Mouse (Mus musculus) lung, postnatal 0 days (tissue): ENCODE measurements around the gene Aspa. TPM values are rescaled to one million over a fixed set of nuclear protein-coding genes. Genes with fewer than 3 reads are reported as not detected.
A peak's percentile ranks its signal among the peaks of the same experiment; 100 is the strongest.
"Not testable (repeated sequence)": the region's sequence is repeated elsewhere in the genome, so short reads cannot be mapped to it uniquely, and the experiment has no call there.

Source experiments
- ATAC-seq: fragments of 200-750 bp; cut with Nextera tagmentation; 2 replicates; pipeline ENCODE4 v1.8.0; 2017; ENCODE audit warnings: moderate library complexity
- DNase-seq: peaks from one replicate; pipeline ENCODE4 v3.0.0-alpha.2; 2016; ENCODE audit warnings: low spot score
- H3K27ac ChIP-seq: fragments of 300-500 bp; sonication (generic); 2 replicates; pipeline ENCODE4 v1.5.1; 2014; ENCODE audit warnings: antibody characterized with exemption, mild to moderate bottlenecking, low read length, mixed read lengths
- H3K27me3 ChIP-seq: fragments of 300-500 bp; sonication (generic); replicated peaks from 2 replicates; pipeline ENCODE4 v1.6.1; 2014; ENCODE audit warnings: low read length, mixed read lengths; ENCODE audit not compliant: insufficient read depth
- H3K36me3 ChIP-seq: fragments of 300-500 bp; sonication (generic); 2 replicates; pipeline ENCODE4 v1.6.1; 2014; ENCODE audit warnings: low read length, mixed read lengths; ENCODE audit not compliant: insufficient read depth
- H3K4me1 ChIP-seq: fragments of 300-500 bp; sonication (generic); 2 replicates; pipeline ENCODE4 v1.6.1; 2014; ENCODE audit warnings: antibody characterized with exemption, low read depth, low read length, mixed read lengths; ENCODE audit not compliant: insufficient read depth
- H3K4me2 ChIP-seq: fragments of 300-500 bp; sonication (generic); replicated peaks from 2 replicates; pipeline ENCODE4 v1.6.1; 2014; ENCODE audit warnings: low read depth, mild to moderate bottlenecking, low read length, moderate library complexity, mixed read lengths
- H3K4me3 ChIP-seq: fragments of 300-500 bp; sonication (generic); 2 replicates; pipeline ENCODE4 v1.5.1; 2014; ENCODE audit warnings: low read depth, low read length
- H3K9ac ChIP-seq: fragments of 300-500 bp; sonication (generic); replicated peaks from 2 replicates; pipeline ENCODE4 v1.6.1; 2014; ENCODE audit warnings: low read depth, mild to moderate bottlenecking
- H3K9me3 ChIP-seq: fragments of 300-500 bp; sonication (generic); 2 replicates; pipeline ENCODE4 v1.6.1; 2016; ENCODE audit warnings: low read length, mixed read lengths
- CTCF ChIP-seq: IDR thresholded peaks from 2 replicates; pipeline ENCODE4 v1.5.1; 2016; ENCODE audit warnings: antibody characterized with exemption, mild to moderate bottlenecking
- EP300 ChIP-seq: IDR thresholded peaks from 2 replicates; pipeline ENCODE4 v1.6.1; 2016; ENCODE audit warnings: antibody characterized with exemption, mild to moderate bottlenecking, control low read depth
- WGBS: fragments of 180-500 bp; shearing (Covaris S2); extraction: QIAGEN DNeasy Blood & Tissue Kit; methylation state at CpG from one replicate; pipeline ENCODE4 v1.1.7; 2014; 5-methylcytosine and 5-hydroxymethylcytosine counted together
- polyA plus RNA-seq: library from polyadenylated mRNA; unstranded; fragments of >200 nt; fragmentation: Nextera tagmentation; extraction: Ambion mirVana; gene quantifications from 2 replicates; pipeline ENCODE4 v1.2.1, GENCODE M21; 2015

Gene Aspa
- polyA plus RNA-seq, 1 experiment from 2014 or later = 5.3 TPM

GRCm38 (mm10) chr11:73326485-73326886 lies 2.9 kb downstream of the Aspa start:
- H3K4me1 ChIP-seq = no peaks in the 10 kb centered on the region
- TF ChIP-seq CTCF (no peak), EP300 (no peak)

GRCm38 (mm10) chr11:73323906-73324830 lies 5.2 kb downstream of the Aspa start:
- Histone ChIP-seq H3K4me2 (no peak overlapping the region; the same call in 1 of the 2 replicates), H3K27ac (peak overlapping the region; percentile 28; the same call in 1 of the 2 replicates), H3K9me3 (no peaks in the 10 kb centered on the region), H3K36me3 (no peaks in the 10 kb centered on the region), H3K4me3 (no peak overlapping the region), H3K9ac (no peak overlapping the region), H3K4me1 (no peaks in the 10 kb centered on the region), H3K27me3 (no peaks in the 10 kb centered on the region)
- TF ChIP-seq EP300 (no peak), CTCF (no peak)
- 56% methylated on average over 9 of the region's 9 CpGs for WGBS
- peak; percentile 78 for DNase-seq
- peak; percentile 75 for ATAC-seq

More at GRCm38 (mm10) chr11:73326485-73326886, 2.9 kb downstream of the Aspa start:
- H3K9ac ChIP-seq = no peak overlapping the region
- H3K27me3 ChIP-seq = no peaks in the 10 kb centered on the region
- no peaks in the 10 kb centered on the region for H3K36me3 ChIP-seq
- peak; percentile 70 for ATAC-seq
- peak overlapping the region; percentile 28; the same call in 1 of the 2 replicates for H3K27ac ChIP-seq
- no peak overlapping the region for H3K4me3 ChIP-seq
- WGBS = 28% methylated on average over 12 of the region's 12 CpGs
- H3K9me3 ChIP-seq = no peaks in the 10 kb centered on the region
- H3K4me2 ChIP-seq = peak overlapping the region; percentile 29
- peak; percentile 68 for DNase-seq

GRCm38 (mm10) chr11:73321064-73321463 lies 8.3 kb downstream of the Aspa start:
- DNase-seq = not testable (repeated sequence)
- 90% methylated on average over 13 of the region's 13 CpGs for WGBS

GRCm38 (mm10) chr11:73318581-73318980 lies 10.8 kb downstream of the Aspa start:
- H3K4me1 ChIP-seq, H3K9ac ChIP-seq, DNase-seq, ATAC-seq, H3K9me3 ChIP-seq, H3K4me3 ChIP-seq, H3K36me3 ChIP-seq, H3K4me2 ChIP-seq, H3K27ac ChIP-seq, H3K27me3 ChIP-seq: not testable (repeated sequence)
- 71% methylated on average over 2 of the region's 2 CpGs for WGBS

More at GRCm38 (mm10) chr11:73321064-73321463, 8.3 kb downstream of the Aspa start:
- H3K9me3 ChIP-seq, H3K36me3 ChIP-seq, H3K9ac ChIP-seq, H3K27ac ChIP-seq, H3K27me3 ChIP-seq, H3K4me1 ChIP-seq, H3K4me3 ChIP-seq, H3K4me2 ChIP-seq, ATAC-seq: not testable (repeated sequence)

- H3K9ac ChIP-seq = no peak overlapping the region
- 46% methylated on average over 3 of the region's 3 CpGs for WGBS
- TF ChIP-seq CTCF (no peak), EP300 (no peak)
Measured at GRCm38 (mm10) chr11:73315961-73316360, 13.4 kb downstream of the Aspa start.

GRCm38 (mm10) chr11:73303123-73303522 lies 26.3 kb downstream of the Aspa start:
- no peak for ATAC-seq
- H3K27me3 ChIP-seq = no peaks in the 10 kb centered on the region
- H3K4me2 ChIP-seq = no peak overlapping the region
- no peaks in the 10 kb centered on the region for H3K36me3 ChIP-seq
- no peak for TF ChIP-seq EP300
- TF ChIP-seq CTCF = no peak
- no peak overlapping the region for H3K27ac ChIP-seq
- H3K9me3 ChIP-seq = no peaks in the 10 kb centered on the region
- H3K4me1 ChIP-seq = no peaks in the 10 kb centered on the region
- WGBS = 54% methylated on average over 2 of the region's 2 CpGs
- no peak overlapping the region for H3K4me3 ChIP-seq
- no peak for DNase-seq
- H3K9ac ChIP-seq = no peak overlapping the region

More at GRCm38 (mm10) chr11:73315961-73316360, 13.4 kb downstream of the Aspa start:
- no peak overlapping the region for H3K4me2 ChIP-seq
- H3K27me3 ChIP-seq = no peaks in the 10 kb centered on the region
- DNase-seq = no peak
- H3K27ac ChIP-seq = no peak overlapping the region
- no peak for ATAC-seq
- no peak overlapping the region for H3K4me3 ChIP-seq
- no peaks in the 10 kb centered on the region for H3K9me3 ChIP-seq
- H3K4me1 ChIP-seq = no peaks in the 10 kb centered on the region
- H3K36me3 ChIP-seq = no peaks in the 10 kb centered on the region
